Mouse (Mus musculus) spleen, postnatal 4 days (tissue): ENCODE measurements at regions not wholly inside any gene's neighbourhood (a gene's known extent, or its start where the extent isn't known, plus 50 kb on each side); places are given as distances from the start of the nearest gene placed in this dataset.
A peak's percentile ranks its signal among the peaks of the same experiment; 100 is the strongest.

Source experiments
- DNase-seq, 2 experiments: peaks; one replicate each; pipeline ENCODE4 v3.0.0; 2022; ENCODE audit warnings: low spot score in 2 of 2

GRCm38 (mm10) chr2:75557392-75557791 lies 101.7 kb upstream of the Hnrnpa3 start:
- no peak for DNase-seq

- no peak for DNase-seq
Observed at GRCm38 (mm10) chr2:75559920-75560319, 99.1 kb upstream of the Hnrnpa3 start.

GRCm38 (mm10) chr2:75563253-75563913 lies 95.7 kb upstream of the Hnrnpa3 start:
- DNase-seq = peak in 1 of 2 experiments; percentile 34

- DNase-seq = no peak
Observed at GRCm38 (mm10) chr2:75564809-75565208, 94.3 kb upstream of the Hnrnpa3 start.

GRCm38 (mm10) chr2:75567131-75567530 lies 91.9 kb upstream of the Hnrnpa3 start:
- DNase-seq = no peak

- no peak for DNase-seq
Observed at GRCm38 (mm10) chr2:75569756-75570155, 89.3 kb upstream of the Hnrnpa3 start.

- no peak for DNase-seq
Observed at GRCm38 (mm10) chr2:75570246-75570645, 88.8 kb upstream of the Hnrnpa3 start.

- peak; percentile 55 to 76 for DNase-seq
Observed at GRCm38 (mm10) chr2:75584975-75585374, 74.1 kb upstream of the Hnrnpa3 start.

GRCm38 (mm10) chr2:75588572-75588971 lies 70.5 kb upstream of the Hnrnpa3 start:
- DNase-seq = peak; percentile 40 to 74

- no peak for DNase-seq
Observed at GRCm38 (mm10) chr2:75589452-75589851, 69.6 kb upstream of the Hnrnpa3 start.

GRCm38 (mm10) chr2:75590175-75590574 lies 68.9 kb upstream of the Hnrnpa3 start:
- peak; percentile 80 to 94 for DNase-seq

GRCm38 (mm10) chr2:75600511-75600910 lies 58.5 kb upstream of the Hnrnpa3 start:
- DNase-seq = no peak

- no peak for DNase-seq
Observed at GRCm38 (mm10) chr2:75603175-75603871, 55.7 kb upstream of the Hnrnpa3 start.

- DNase-seq = peak; percentile 32 to 74
Observed at GRCm38 (mm10) chr2:75605634-75606033, 53.4 kb upstream of the Hnrnpa3 start.

- no peak for DNase-seq
Observed at GRCm38 (mm10) chr2:75607010-75607915, 51.8 kb upstream of the Hnrnpa3 start.

- no peak for DNase-seq
Observed at GRCm38 (mm10) chr2:75607958-75608357, 51.1 kb upstream of the Hnrnpa3 start.

- no peak for DNase-seq
Observed at GRCm38 (mm10) chr2:75608482-75608881, 50.6 kb upstream of the Hnrnpa3 start.

- DNase-seq = no peak
Observed at GRCm38 (mm10) chr2:75609150-75609946, 49.7 kb upstream of the Hnrnpa3 start.
